Mouse (Mus musculus) CH12.LX (cell line): ENCODE data around the gene Manea. TPM values are rescaled to one million over a fixed set of nuclear protein-coding genes. Genes with fewer than 3 reads are reported as not detected.

Experiments
- DNase-seq: peaks from one replicate; pipeline ENCODE4 v3.0.0-alpha.2; 2013; ENCODE audit errors: extremely low read depth
- H3K27ac ChIP-seq: 2 replicates; pipeline ENCODE4 v1.5.1; 2012; ENCODE audit warnings: low read depth, mild to moderate bottlenecking, control low read depth, moderate library complexity; ENCODE audit not compliant: insufficient read depth
- H3K27me3 ChIP-seq: replicated peaks from 2 replicates; pipeline ENCODE3; 2012; ENCODE audit warnings: inconsistent platforms
- H3K36me3 ChIP-seq, 2 experiments: replicated peaks in 1 of 2; 2 replicates each; pipeline versions ENCODE3 to v1.6.1; 2012; ENCODE audit warnings: inconsistent platforms in 1 of 2, low read length in 1 of 2, mild to moderate bottlenecking in 1 of 2, mixed read lengths in 1 of 2, moderate library complexity in 1 of 2; ENCODE audit not compliant: control insufficient read depth in 1 of 2, insufficient read depth in 1 of 2
- H3K4me1 ChIP-seq, 2 experiments: 2 replicates each; pipeline ENCODE4 v1.6.1; 2012; ENCODE audit warnings: inconsistent platforms in 1 of 2, moderate library complexity in 1 of 2; ENCODE audit not compliant: insufficient read depth in 2 of 2, control insufficient read depth in 1 of 2
- H3K4me2 ChIP-seq: 2 replicates; pipeline ENCODE4 v1.6.1; 2012; ENCODE audit warnings: low read depth, mild to moderate bottlenecking, control low read depth; ENCODE audit not compliant: poor library complexity, insufficient read depth, severe bottlenecking
- H3K4me3 ChIP-seq, 3 experiments: fragments of 150-350 bp in 1 of 3; sonication (generic) in 1 of 3; replicated peaks in 1 of 3; 2 replicates each; pipeline versions ENCODE3 to v1.5.1; 2011 to 2012; ENCODE audit warnings: low read depth in 2 of 3, low read length in 2 of 3, mild to moderate bottlenecking in 2 of 3, moderate library complexity in 2 of 3, control low read depth in 1 of 3, improper control_type of control experiment in 1 of 3, inconsistent platforms in 1 of 3, mixed read lengths in 1 of 3; ENCODE audit not compliant: poor library complexity in 1 of 3
- H3K79me2 ChIP-seq: replicated peaks from 2 replicates; pipeline ENCODE4 v1.6.1; 2012; ENCODE audit warnings: mild to moderate bottlenecking, moderate library complexity; ENCODE audit not compliant: control insufficient read depth, poor library complexity, insufficient read depth, severe bottlenecking; ENCODE audit errors: extremely low read depth
- H3K9ac ChIP-seq: 2 replicates; pipeline ENCODE4 v1.6.1; 2012; ENCODE audit warnings: low read depth, mild to moderate bottlenecking, control low read depth, moderate library complexity; ENCODE audit not compliant: insufficient read depth
- H3K9me3 ChIP-seq: replicated peaks from 2 replicates; pipeline ENCODE3; 2012; ENCODE audit warnings: low read length, inconsistent platforms, mixed read lengths
- BHLHE40 ChIP-seq: IDR thresholded peaks from 2 replicates; pipeline ENCODE4 v1.6.1; 2011; ENCODE audit warnings: mild to moderate bottlenecking, low read depth, low read length, improper control_type of control experiment
- CHD1 ChIP-seq: IDR thresholded peaks from 2 replicates; pipeline ENCODE4 v1.6.1; 2012; ENCODE audit warnings: low read depth, low read length, improper control_type of control experiment, inconsistent platforms
- CHD2 ChIP-seq: IDR thresholded peaks from 2 replicates; pipeline ENCODE4 v1.6.1; 2011; ENCODE audit warnings: low read length, improper control_type of control experiment
- CTCF ChIP-seq, 2 experiments: IDR thresholded peaks in 1 of 2; conservative IDR thresholded peaks in 1 of 2; 2 replicates each; pipeline ENCODE4 v1.5.1; 2011 to 2012; ENCODE audit warnings: low read depth in 2 of 2, low read length in 2 of 2, improper control_type of control experiment in 1 of 2, inconsistent platforms in 1 of 2, mild to moderate bottlenecking in 1 of 2, moderate library complexity in 1 of 2
- ELF1 ChIP-seq: IDR thresholded peaks from 2 replicates; pipeline ENCODE4 v1.6.1; 2014; ENCODE audit warnings: low read depth, mild to moderate bottlenecking, inconsistent platforms, low read length, improper control_type of control experiment
- EP300 ChIP-seq: IDR thresholded peaks from 2 replicates; pipeline ENCODE4 v1.6.1; 2011; ENCODE audit warnings: low read length, improper control_type of control experiment
- HCFC1 ChIP-seq: IDR thresholded peaks from 2 replicates; pipeline ENCODE4 v1.6.1; 2012; ENCODE audit warnings: low read depth, mild to moderate bottlenecking, inconsistent platforms, low read length, improper control_type of control experiment
- IRF4 ChIP-seq: IDR thresholded peaks from 2 replicates; pipeline ENCODE4 v1.6.1; 2014; ENCODE audit warnings: low read depth, mild to moderate bottlenecking, inconsistent platforms, low read length, improper control_type of control experiment
- JUN ChIP-seq: IDR thresholded peaks from 2 replicates; pipeline ENCODE4 v1.6.1; 2011; ENCODE audit warnings: low read depth, mild to moderate bottlenecking, low read length, improper control_type of control experiment, moderate library complexity; ENCODE audit not compliant: insufficient read depth
- KAT2A ChIP-seq: IDR thresholded peaks from 2 replicates; pipeline ENCODE4 v1.6.1; 2012; ENCODE audit warnings: low read length, improper control_type of control experiment, inconsistent platforms; ENCODE audit not compliant: insufficient replicate concordance
- MAX ChIP-seq: IDR thresholded peaks from 2 replicates; pipeline ENCODE4 v1.6.1; 2011; ENCODE audit warnings: low read length, improper control_type of control experiment
- MAZ ChIP-seq: IDR thresholded peaks from 2 replicates; pipeline ENCODE4 v1.6.1; 2012; ENCODE audit warnings: low read depth, mild to moderate bottlenecking, inconsistent platforms, low read length, improper control_type of control experiment, moderate library complexity
- MEF2A ChIP-seq: IDR thresholded peaks from 2 replicates; pipeline ENCODE4 v1.6.1; 2014; ENCODE audit warnings: low read depth, mild to moderate bottlenecking, inconsistent platforms, low read length, improper control_type of control experiment, borderline replicate concordance
- NELFE ChIP-seq: IDR thresholded peaks from 2 replicates; pipeline ENCODE4 v1.6.1; 2011; ENCODE audit warnings: low read depth, low read length, improper control_type of control experiment
- POLR2A ChIP-seq: IDR thresholded peaks from 2 replicates; pipeline ENCODE4 v1.6.1; 2011; ENCODE audit warnings: low read depth, mild to moderate bottlenecking, improper control_type of control experiment, low read length
- POLR2AphosphoS2 ChIP-seq: IDR thresholded peaks from 2 replicates; pipeline ENCODE4 v1.6.1; 2011; ENCODE audit warnings: low read depth, low read length, improper control_type of control experiment
- RAD21 ChIP-seq: IDR thresholded peaks from 2 replicates; pipeline ENCODE4 v1.6.1; 2011; ENCODE audit warnings: low read depth, mild to moderate bottlenecking, low read length, improper control_type of control experiment, moderate library complexity
- SMC3 ChIP-seq: IDR thresholded peaks from 2 replicates; pipeline ENCODE4 v1.6.1; 2011; ENCODE audit warnings: low read depth, low read length, improper control_type of control experiment
- TBP ChIP-seq: conservative IDR thresholded peaks from 2 replicates; pipeline ENCODE4 v1.6.1; 2011; ENCODE audit warnings: low read depth, low read length, improper control_type of control experiment
- TCF12 ChIP-seq: IDR thresholded peaks from 2 replicates; pipeline ENCODE4 v1.6.1; 2014; ENCODE audit warnings: low read depth, mild to moderate bottlenecking, inconsistent platforms, low read length, improper control_type of control experiment
- UBTF ChIP-seq: IDR thresholded peaks from 2 replicates; pipeline ENCODE4 v1.6.1; 2012; ENCODE audit warnings: low read depth, mild to moderate bottlenecking, inconsistent platforms, low read length, improper control_type of control experiment, moderate library complexity
- USF1 ChIP-seq: IDR thresholded peaks from 2 replicates; pipeline ENCODE4 v1.6.1; 2014; ENCODE audit warnings: low read depth, mild to moderate bottlenecking, inconsistent platforms, low read length, improper control_type of control experiment
- ZC3H11A ChIP-seq: IDR thresholded peaks from 2 replicates; pipeline ENCODE4 v1.6.1; 2012; ENCODE audit warnings: low read depth, mild to moderate bottlenecking, inconsistent platforms, low read length, improper control_type of control experiment
- ZKSCAN1 ChIP-seq: IDR thresholded peaks from 2 replicates; pipeline ENCODE4 v1.6.1; 2012; ENCODE audit warnings: low read depth, inconsistent platforms, low read length, improper control_type of control experiment, borderline replicate concordance
- ZMIZ1 ChIP-seq: IDR thresholded peaks from 2 replicates; pipeline ENCODE4 v1.6.1; 2012; ENCODE audit warnings: low read depth, mild to moderate bottlenecking, inconsistent platforms, low read length, improper control_type of control experiment
- ZNF384 ChIP-seq: IDR thresholded peaks from 2 replicates; pipeline ENCODE4 v1.6.1; 2012; ENCODE audit warnings: low read depth, low read length, improper control_type of control experiment, inconsistent platforms
- dilution Hi-C: fragments of 300-500 bp; cut with MboI; formaldehyde crosslinking; loops from 2 replicates; pipeline ENCODE4 v1.14.3; 2020; ENCODE audit warnings: low sequenced_read_pairs; ENCODE audit not compliant: extremely low pct_unique_long_range_greater_than_20kb, extremely low pct_ligation_motif_present
- in situ Hi-C: fragments of 300-500 bp; cut with MboI; formaldehyde crosslinking; loops from 3 replicates; pipeline ENCODE4 v1.14.3; 2019; ENCODE audit warnings: low sequenced_read_pairs, low pct_ligation_motif_present, low pct_unique_long_range_greater_than_20kb, mixed read lengths
- polyA plus RNA-seq: library from polyadenylated mRNA; unstranded; fragments of >175 nt; gene quantifications from 2 replicates; pipeline ENCODE4 v1.2.1, GENCODE M21; 2012; ENCODE audit warnings: low read depth; ENCODE audit not compliant: insufficient read length
- total RNA-seq, 2 experiments: library from RNA; depleted of rRNA; stranded (reverse); fragments of 300-350 nt in 1 of 2; fragments of >200 nt in 1 of 2; gene quantifications; 2 replicates each; pipeline ENCODE4 v1.2.3; 2012 to 2014

Manea gene
- total RNA-seq (2012; rRNA removed) (25.8 and 30.2 TPM in 2 replicates), total RNA-seq (2014; rRNA removed) (59.2 and 60.8 TPM in 2 replicates), polyA plus RNA-seq (28.4 and 30.7 TPM in 2 replicates)

- H3K27ac ChIP-seq = peak within 1 kb of the TSS; percentile 87
- in situ Hi-C loops = no loop called here
Measured at GRCm38 (mm10) chr4:26346443-26347106, at the start of gene Manea. Gene Manea (minus strand): TSS chr4:26346891.

GRCm38 (mm10) chr4:26354616-26355015, 7.9 kb upstream of the Manea start:
- no peaks in the 10 kb centered on the region for H3K4me1 ChIP-seq
- no peaks in the 10 kb centered on the region for H3K27me3 ChIP-seq
- H3K9ac ChIP-seq = no peak overlapping the region
- no peak for TF ChIP-seq TCF12
- TF ChIP-seq IRF4 = no peak
- no peak for TF ChIP-seq ZNF384
- TF ChIP-seq MEF2A = no peak
- TF ChIP-seq POLR2AphosphoS2 = no peak
- no peak for TF ChIP-seq ZKSCAN1
- TF ChIP-seq CHD2 = no peak
- TF ChIP-seq RAD21 = no peak
- no peak for TF ChIP-seq CHD1
- no peak for TF ChIP-seq ELF1
- no peak for TF ChIP-seq BHLHE40
- no peak for TF ChIP-seq MAX
- TF ChIP-seq USF1 = no peak
- TF ChIP-seq, all 38 proteins: peak for 0
- in situ Hi-C loops (no loop called here), dilution Hi-C loops (no loop called here)
- no peak overlapping the region for H3K4me2 ChIP-seq
- no peaks in the 10 kb centered on the region for H3K9me3 ChIP-seq
- H3K27ac ChIP-seq = no peak overlapping the region
- no peaks in the 10 kb centered on the region for H3K36me3 ChIP-seq
- no peaks in the 10 kb centered on the region for H3K79me2 ChIP-seq
- H3K4me3 ChIP-seq = no peak overlapping the region
- no peak for DNase-seq

More at GRCm38 (mm10) chr4:26346443-26347106, at the start of gene Manea:
- H3K79me2 ChIP-seq = peaks cover 30% of the 10 kb centered on the region
- H3K36me3 ChIP-seq = peaks cover 0 to 4% of the 10 kb centered on the region in 2 experiments
- peak within 1 kb of the TSS; percentile 85 to 94 (median 92) for H3K4me3 ChIP-seq
- dilution Hi-C loops = no loop called here
- DNase-seq = peak; percentile 94
- H3K4me1 ChIP-seq = peaks cover 5 to 19% of the 10 kb centered on the region in 2 experiments; a peak in 3 of 4 replicates
- peak; percentile 72 for TF ChIP-seq POLR2A
- peak; percentile 59; the same call in 1 of the 2 replicates for TF ChIP-seq POLR2AphosphoS2
- 0 out of 2 replicates have a peak, but pooled peaks have one; percentile 11 for TF ChIP-seq KAT2A
- TF ChIP-seq ZMIZ1 = peak; percentile 74
- TF ChIP-seq USF1 = no peak
- TF ChIP-seq CTCF (conservative IDR thresholded peaks at IDR 0.05 in 1 of 2, IDR thresholded peaks at IDR 0.05 in 1 of 2; ENCODE audit: low read depth in 2 of 2, low read length in 2 of 2) = no peak
- 0 out of 2 replicates have a peak, but pooled peaks have one; percentile 38 for TF ChIP-seq MAX
- peak; percentile 90 for TF ChIP-seq TBP
- no peak for TF ChIP-seq EP300
- TF ChIP-seq IRF4 = peak; percentile 7; the same call in 1 of the 2 replicates
- no peak; the same call in 1 of the 2 replicates for TF ChIP-seq CHD1
- peak; percentile 85 for TF ChIP-seq MAZ
- TF ChIP-seq ZKSCAN1 = no peak
- peak; percentile 83; the same call in 1 of the 2 replicates for TF ChIP-seq NELFE
- TF ChIP-seq SMC3 = no peak
- TF ChIP-seq CHD2 = peak; percentile 50; the same call in 1 of the 2 replicates
- TF ChIP-seq TCF12 = peak; percentile 70
- TF ChIP-seq JUN = no peak
- TF ChIP-seq RAD21 = no peak
- peak; percentile 62; the same call in 1 of the 2 replicates for TF ChIP-seq UBTF
- peak; percentile 55 for TF ChIP-seq HCFC1
- no peak for TF ChIP-seq ZC3H11A
- peak within 1 kb of the TSS; percentile 74; the same call in 1 of the 2 replicates for H3K4me2 ChIP-seq
- no peaks in the 10 kb centered on the region for H3K27me3 ChIP-seq
- H3K9ac ChIP-seq = peak within 1 kb of the TSS; percentile 75
- no peaks in the 10 kb centered on the region for H3K9me3 ChIP-seq
